Mouse (Mus musculus): ENCODE data around the gene Rdh8.
"Not testable (repeated sequence)": the region's sequence is repeated elsewhere in the genome, so short reads cannot be mapped to it uniquely, and the experiment has no call there.

Rdh8 gene

GRCm38 (mm10) chr9:20818236-20818635, at the start of gene Rdh8:
TSS of gene Rdh8 (plus strand) at chr9:20818503.
- DNase-seq = no peak

- no peak for DNase-seq
Measured at GRCm38 (mm10) chr9:20781286-20781685, 37.0 kb upstream of the Rdh8 start.

DNA sequence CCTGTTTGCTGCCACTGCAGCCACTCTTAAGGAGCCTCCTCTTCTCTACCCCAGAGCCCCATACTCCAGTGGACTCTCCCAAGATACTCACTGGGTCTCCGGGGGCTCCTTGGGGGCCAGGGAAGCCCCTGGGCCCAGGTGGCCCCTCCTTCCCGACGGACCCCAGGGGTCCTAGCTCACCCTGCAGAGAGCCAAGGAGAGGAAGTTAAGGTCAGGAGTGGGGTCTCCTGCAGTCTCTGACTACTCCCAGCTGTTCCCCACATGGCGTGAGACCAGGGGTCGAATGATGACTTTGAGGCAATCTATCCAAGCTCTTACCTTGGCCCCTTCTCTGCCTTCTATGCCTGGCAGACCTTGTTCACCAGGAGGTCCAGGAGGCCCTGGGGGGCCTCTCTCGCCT, 33.2 kb upstream of the Rdh8 start:
- DNase-seq = no peak

- no peak for DNase-seq
Measured at GRCm38 (mm10) chr9:20787992-20788391, 30.3 kb upstream of the Rdh8 start.

GRCm38 (mm10) chr9:20789651-20790050, 28.7 kb upstream of the Rdh8 start:
- DNase-seq = no peak

DNA sequence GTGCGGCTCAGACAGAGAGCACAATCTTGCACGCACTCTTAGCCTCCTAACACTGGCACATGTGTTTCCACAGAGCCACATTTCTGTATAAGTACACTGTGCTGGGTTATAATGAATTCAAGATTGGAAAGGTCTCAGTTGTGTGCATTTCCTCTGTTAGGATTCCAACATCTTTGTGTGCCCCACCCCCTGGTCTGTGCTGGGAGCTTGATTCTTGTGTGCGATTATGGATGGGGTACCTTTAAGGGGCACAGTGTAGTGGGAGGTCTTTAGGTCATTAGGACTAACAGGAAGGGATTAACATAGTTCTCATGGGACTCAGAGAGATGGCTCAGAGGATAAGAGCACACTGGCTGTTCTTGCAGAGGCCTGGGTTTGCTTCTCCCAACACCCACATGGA, 28.0 kb upstream of the Rdh8 start:
- no peak for DNase-seq

DNA sequence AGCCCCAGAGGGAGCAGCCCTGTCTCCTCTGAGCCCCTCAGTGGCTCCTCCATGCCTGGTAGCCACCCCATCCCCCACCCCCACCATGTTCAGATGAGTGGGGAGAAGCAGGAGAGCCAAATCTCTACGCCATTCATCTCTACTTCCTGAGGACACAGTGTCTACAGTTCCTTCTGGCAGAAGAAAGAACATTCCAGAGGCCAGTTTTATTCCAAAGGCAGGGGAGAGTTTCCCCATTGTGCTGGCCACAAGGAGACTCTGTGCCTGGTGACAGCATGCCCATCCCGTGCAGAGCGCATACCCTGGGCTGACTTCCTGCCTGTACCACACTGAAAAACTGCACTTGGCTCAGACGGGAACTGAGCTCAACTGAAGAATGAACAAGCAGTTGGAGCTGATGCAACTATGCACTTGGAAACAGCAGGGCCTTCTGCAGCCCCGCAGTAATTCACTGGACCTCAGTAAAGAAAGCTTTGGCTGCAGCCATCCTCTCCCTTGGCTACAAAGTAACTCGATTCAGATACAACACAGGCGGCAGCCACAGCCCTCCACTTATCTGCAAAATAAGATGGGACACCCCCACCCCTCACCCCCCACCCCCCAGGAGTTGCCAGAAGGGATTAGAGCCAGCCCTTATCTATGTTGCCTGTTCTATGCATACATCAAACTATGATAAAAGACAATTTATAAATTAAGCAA, 24.0 kb upstream of the Rdh8 start:
- DNase-seq = peak; percentile 56

DNA sequence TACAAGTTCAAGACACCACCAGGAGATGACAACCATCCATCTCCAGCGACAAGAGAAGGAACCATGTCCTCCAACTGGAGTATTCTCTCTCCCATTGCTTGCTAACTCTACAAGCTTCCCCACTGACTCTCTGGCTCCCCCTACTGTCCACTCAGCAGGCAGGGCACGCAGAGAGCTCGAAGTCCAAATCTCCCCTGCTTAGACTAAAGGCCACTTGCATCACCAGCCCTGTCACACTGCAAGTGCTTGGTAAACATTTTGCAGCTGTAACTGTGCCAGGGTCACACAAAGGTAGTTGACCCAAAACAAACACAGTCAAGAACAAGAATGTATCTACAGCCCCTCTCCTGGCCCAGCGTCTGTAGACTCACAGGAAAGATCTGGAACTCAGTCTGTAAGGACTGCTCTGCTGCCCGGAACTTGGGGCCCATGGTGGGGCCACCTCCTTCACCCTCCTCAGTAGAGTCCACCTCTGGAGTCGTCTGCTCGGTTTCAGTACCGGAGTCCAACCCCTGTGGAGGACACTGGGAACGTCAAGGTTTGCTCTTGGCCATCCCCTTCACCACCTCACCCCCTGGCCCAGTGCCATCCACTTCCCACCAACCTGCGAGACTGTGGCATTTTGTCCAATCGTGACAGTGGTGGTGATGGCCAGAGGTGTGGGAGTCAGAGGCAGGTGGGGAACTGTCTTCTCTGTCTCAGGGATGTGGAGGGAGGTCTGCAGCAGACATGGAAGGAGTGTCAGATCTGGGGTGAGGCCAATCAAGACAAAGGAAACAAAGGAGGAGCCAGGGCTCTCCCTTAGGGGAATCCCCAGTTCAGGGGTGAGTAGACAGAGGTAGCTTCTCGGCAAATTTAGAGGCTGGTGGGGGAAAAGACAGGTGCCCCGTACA, 13.8 kb upstream of the Rdh8 start:
- peak; percentile 54 for DNase-seq

GRCm38 (mm10) chr9:20805159-20805495, 13.2 kb upstream of the Rdh8 start:
- DNase-seq = no peak

DNA sequence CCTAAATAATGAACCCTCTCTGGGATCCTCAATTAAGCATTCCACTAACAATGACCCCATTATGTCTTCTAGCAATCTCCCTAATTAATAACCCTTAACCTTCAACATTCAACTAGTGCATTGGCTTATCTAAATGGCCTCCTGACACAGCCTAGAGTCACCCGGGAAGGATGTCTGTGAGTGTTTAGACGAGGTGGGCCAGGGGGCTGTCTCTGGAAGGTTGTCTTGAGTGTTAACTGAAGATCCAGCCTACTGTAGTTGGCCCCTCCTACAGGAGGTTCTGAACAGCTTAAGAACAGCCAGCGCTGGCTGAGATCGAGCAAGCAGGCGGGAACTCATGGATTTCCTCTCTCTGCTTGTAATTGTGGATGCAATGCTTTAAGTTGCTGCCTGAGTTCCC, 12.6 kb upstream of the Rdh8 start:
- DNase-seq = no peak

DNA sequence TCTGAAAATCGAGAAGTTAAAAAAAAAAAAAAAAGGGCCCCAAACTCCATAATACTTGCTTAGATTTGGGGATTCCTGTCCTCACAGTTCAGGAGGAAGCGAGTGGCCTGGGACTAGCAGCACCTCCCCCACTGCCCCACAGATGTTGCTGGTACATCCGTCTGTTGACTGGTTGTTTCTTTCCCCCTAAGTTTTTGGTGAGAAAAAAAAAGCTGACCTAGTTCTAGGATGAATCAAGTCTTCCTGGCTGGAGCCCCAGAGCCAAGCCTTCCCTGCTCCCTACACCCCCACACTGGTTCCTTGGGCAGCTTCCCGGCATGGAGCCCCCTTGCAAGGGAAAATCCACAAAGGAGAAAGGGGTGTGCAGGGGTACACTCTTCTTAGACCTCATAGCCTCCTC, 8.0 kb upstream of the Rdh8 start:
- DNase-seq = peak; percentile 39

GRCm38 (mm10) chr9:20810773-20811172, 7.5 kb upstream of the Rdh8 start:
- no peak for DNase-seq

DNA sequence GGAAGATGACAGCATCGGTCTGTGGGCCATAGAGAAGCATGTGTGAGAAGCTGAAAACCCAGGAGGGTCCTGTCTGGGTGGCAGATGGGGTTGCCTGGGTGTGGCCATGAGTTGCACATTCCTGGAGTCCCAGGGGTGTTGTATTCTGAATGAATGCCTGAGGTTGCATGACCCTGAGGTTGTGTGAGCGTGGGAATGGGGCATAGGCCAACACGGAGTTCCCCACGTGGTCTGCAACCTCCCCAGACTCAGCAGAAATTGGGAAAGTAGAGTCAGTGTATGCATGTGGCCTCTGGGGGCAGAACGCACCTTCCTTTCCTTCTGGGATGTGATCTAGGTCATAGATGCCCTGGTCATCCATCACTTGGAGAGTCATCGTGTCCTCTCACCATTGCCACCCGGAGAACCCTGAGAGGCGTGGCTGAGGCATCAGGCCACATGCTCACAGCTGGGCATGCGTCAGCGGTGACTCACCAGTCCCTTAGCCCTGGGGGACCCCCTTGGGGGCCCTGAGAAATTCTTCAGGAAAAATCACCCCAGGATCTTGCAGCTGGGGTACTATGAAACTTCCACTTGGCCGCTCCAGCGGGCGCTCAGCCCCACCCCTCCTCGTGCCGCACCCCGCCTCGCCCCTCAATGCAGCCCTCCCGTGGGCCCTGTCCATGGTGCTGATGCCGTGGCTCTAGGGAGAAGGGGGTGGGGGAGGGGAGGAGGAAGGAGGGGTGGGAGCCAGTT, 5.6 kb upstream of the Rdh8 start:
- DNase-seq = peak; percentile 11

GRCm38 (mm10) chr9:20814521-20815272, 3.6 kb upstream of the Rdh8 start, which contains the start of gene Col5a3:
TSS of gene Col5a3 (minus strand) at chr9:20815067.
- peak; percentile 15 for DNase-seq

DNA sequence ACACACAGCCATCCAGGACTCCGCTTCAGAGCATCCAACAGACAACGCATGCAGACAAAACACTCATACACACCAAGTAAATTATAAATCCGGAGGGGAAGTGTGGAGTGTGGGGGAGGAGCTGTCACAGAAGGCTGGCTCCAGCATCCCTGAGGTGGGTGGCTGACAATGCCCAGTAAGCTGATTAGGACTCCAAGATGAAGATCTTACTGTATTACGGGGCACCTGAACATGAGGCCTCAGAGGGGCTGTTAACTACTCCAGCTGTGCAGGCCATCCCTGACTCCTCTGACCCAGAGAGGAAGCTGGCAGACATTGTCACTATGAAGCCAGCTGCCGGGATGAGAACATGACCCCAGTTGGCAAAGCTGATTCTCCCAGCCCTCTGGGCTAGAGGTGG, 1.7 kb downstream of the Rdh8 start:
- no peak for DNase-seq

DNA sequence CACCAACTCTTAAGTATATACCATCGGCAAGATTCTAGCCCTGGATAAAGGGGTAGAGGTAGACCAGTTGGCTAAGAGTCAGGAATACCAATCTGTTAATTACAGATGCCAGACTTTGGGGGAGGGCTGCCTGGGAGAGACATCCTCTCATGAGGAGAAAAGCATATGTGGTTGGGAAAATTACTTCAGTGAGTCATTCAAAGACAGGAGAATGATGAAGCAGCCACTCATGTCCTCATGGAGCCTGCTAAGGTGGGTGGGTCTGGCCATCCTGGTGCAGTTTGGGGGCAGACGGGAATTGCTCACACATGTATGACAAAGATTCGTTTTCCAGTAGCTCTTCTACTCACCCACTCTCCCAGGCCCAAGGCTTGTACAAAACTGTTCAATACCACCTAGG, 4.5 kb downstream of the Rdh8 start:
- DNase-seq = peak; percentile 46

- DNase-seq = no peak
Measured at GRCm38 (mm10) chr9:20825781-20826180, 7.5 kb downstream of the Rdh8 start.

DNA sequence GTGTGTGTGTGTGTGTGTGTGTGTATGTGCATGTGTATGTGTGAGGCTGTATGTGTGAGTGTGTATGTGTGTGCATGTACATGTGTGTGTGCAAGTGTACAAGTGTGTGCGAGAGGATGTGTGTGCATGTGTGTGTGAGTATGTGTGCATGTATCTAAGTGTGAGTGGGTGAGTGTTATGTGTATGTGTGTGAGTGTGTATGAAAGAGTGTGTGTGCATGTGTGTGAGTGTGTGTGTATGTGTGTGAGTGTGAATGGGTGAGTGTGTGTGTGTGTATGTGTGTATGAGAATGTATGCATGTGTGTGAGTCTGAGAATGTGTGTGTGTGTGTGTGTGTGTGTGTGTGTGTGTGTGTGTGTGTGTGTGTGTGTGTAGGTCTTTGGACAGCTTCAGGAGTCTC, 9.8 kb downstream of the Rdh8 start:
- no peak for DNase-seq

- peak; percentile 95 for DNase-seq
Measured at GRCm38 (mm10) chr9:20830901-20831643, 12.8 kb downstream of the Rdh8 start.

GRCm38 (mm10) chr9:20834881-20835280, 16.6 kb downstream of the Rdh8 start:
- DNase-seq = no peak

DNA sequence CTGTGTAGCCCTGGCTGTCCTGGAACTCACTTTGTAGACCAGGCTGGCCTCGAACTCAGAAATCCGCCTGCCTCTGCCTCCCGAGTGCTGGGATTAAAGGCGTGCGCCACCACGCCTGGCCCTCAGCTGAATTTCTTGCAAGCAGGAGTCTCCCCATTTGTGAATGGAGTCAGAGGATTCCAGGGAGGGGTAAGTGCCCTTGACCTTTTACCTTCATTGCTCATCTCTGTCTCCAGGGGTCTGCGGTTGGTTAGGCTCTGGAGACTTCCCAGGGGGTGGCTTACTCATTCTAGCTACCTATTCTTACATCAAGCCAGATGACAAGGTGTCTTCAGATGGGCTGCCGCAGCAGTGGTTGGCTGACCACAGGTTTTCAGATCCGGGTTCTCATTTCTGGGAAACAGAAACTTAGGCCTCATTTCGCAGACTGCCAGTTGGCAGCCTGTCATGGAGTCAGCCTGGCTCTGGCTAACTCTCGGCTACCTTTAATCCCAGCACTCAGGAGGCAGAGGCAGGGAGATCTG, 17.2 kb downstream of the Rdh8 start:
- not testable (repeated sequence) for DNase-seq
